Mouse (Mus musculus) erythroid progenitor cell, adult 5-6 weeks (primary cell): ENCODE results near the gene Vmn1r46. TPM values are rescaled to one million over a fixed set of nuclear protein-coding genes. Genes with fewer than 3 reads are reported as not detected.
"Not testable (repeated sequence)": the region's sequence is repeated elsewhere in the genome, so short reads cannot be mapped to it uniquely, and the experiment has no call there.

Experiments
- ATAC-seq: replicated peaks from 2 replicates; pipeline ENCODE4 v1.8.0; 2016; ENCODE audit warnings: moderate number of reproducible peaks, mild to moderate bottlenecking, moderate TSS enrichment, inconsistent platforms; ENCODE audit not compliant: poor library complexity, low FRiP score, severe bottlenecking
- total RNA-seq, 2 experiments: library from RNA; stranded (forward) in 1 of 2; stranded (reverse) in 1 of 2; fragments of 150-400 nt in 1 of 2; fragments of 186-747, 209-891 nt in 1 of 2; gene quantifications; 2 replicates each; pipeline versions ENCODE4 v1.2.3 to v1.2.4; 2015 to 2017; ENCODE audit warnings: low replicate concordance in 2 of 2

Vmn1r46 gene
- not detected in 2 replicates for total RNA-seq (2015; ENCODE audit: low replicate concordance)
- 0.13 TPM in 1 of 2 replicates, not detected in the other for total RNA-seq (2017; ENCODE audit: low replicate concordance)

GRCm38 (mm10) chr6:89969013-89969412 lies at the start of gene Vmn1r46:
TSS of gene Vmn1r46 (plus strand) at chr6:89969313.
- no peak for ATAC-seq

GRCm38 (mm10) chr6:89940498-89940897 lies 28.6 kb upstream of the Vmn1r46 start, which contains the start of gene Vmn1r45:
TSS of gene Vmn1r45 (minus strand) at chr6:89940598.
- not testable (repeated sequence) for ATAC-seq

- no peak for ATAC-seq
Measured at GRCm38 (mm10) chr6:89940926-89941325, 28.2 kb upstream of the Vmn1r46 start.

- ATAC-seq: no peak
Measured at GRCm38 (mm10) chr6:89953556-89953955, 15.6 kb upstream of the Vmn1r46 start.

GRCm38 (mm10) chr6:89966341-89966740 lies 2.8 kb upstream of the Vmn1r46 start:
- no peak for ATAC-seq

- no peak for ATAC-seq
Measured at GRCm38 (mm10) chr6:89985989-89986388, 16.9 kb downstream of the Vmn1r46 start.

- ATAC-seq: not testable (repeated sequence)
Measured at GRCm38 (mm10) chr6:90015847-90016246, 46.7 kb downstream of the Vmn1r46 start, which contains the start of gene Vmn1r47. TSS of gene Vmn1r47 (plus strand) at chr6:90016147.

Other genes with a start within 250 kb of the Vmn1r46 start
- not detected in 2 replicates for gene Vmn1r41, start 228.5 kb upstream of the Vmn1r46 start, total RNA-seq (2015; ENCODE audit: low replicate concordance)
- gene Vmn1r41, start 228.5 kb upstream of the Vmn1r46 start, total RNA-seq (2017; ENCODE audit: low replicate concordance): not detected in 2 replicates
- gene Vmn1r42, start 92.9 kb upstream of the Vmn1r46 start, total RNA-seq (2015; ENCODE audit: low replicate concordance): not detected in 2 replicates
- not detected in 2 replicates for gene Vmn1r42, start 92.9 kb upstream of the Vmn1r46 start, total RNA-seq (2017; ENCODE audit: low replicate concordance)
- not detected in 2 replicates for gene Vmn1r43, start 92.9 kb upstream of the Vmn1r46 start, total RNA-seq (2015; ENCODE audit: low replicate concordance)
- not detected in 2 replicates for gene Vmn1r43, start 92.9 kb upstream of the Vmn1r46 start, total RNA-seq (2017; ENCODE audit: low replicate concordance)
- gene Vmn1r44, start 85.7 kb upstream of the Vmn1r46 start, total RNA-seq (2015; ENCODE audit: low replicate concordance): not detected in 2 replicates
- not detected in 2 replicates for gene Vmn1r44, start 85.7 kb upstream of the Vmn1r46 start, total RNA-seq (2017; ENCODE audit: low replicate concordance)
- not detected in 2 replicates for gene Vmn1r45, start 28.7 kb upstream of the Vmn1r46 start, total RNA-seq (2015; ENCODE audit: low replicate concordance)
- not detected in 2 replicates for gene Vmn1r45, start 28.7 kb upstream of the Vmn1r46 start, total RNA-seq (2017; ENCODE audit: low replicate concordance)
- not detected in 2 replicates for gene Vmn1r47, start 46.8 kb downstream of the Vmn1r46 start, total RNA-seq (2015; ENCODE audit: low replicate concordance)
- not detected in 2 replicates for gene Vmn1r47, start 46.8 kb downstream of the Vmn1r46 start, total RNA-seq (2017; ENCODE audit: low replicate concordance)
- not detected in 2 replicates for gene Vmn1r48, start 67.5 kb downstream of the Vmn1r46 start, total RNA-seq (2015; ENCODE audit: low replicate concordance)
- gene Vmn1r48, start 67.5 kb downstream of the Vmn1r46 start, total RNA-seq (2017; ENCODE audit: low replicate concordance): not detected in 2 replicates
- not detected in 2 replicates for gene Vmn1r49, start 109.2 kb downstream of the Vmn1r46 start, total RNA-seq (2015; ENCODE audit: low replicate concordance)
- not detected in 2 replicates for gene Vmn1r49, start 109.2 kb downstream of the Vmn1r46 start, total RNA-seq (2017; ENCODE audit: low replicate concordance)
- gene Vmn1r50, start 132.1 kb downstream of the Vmn1r46 start, total RNA-seq (2015; ENCODE audit: low replicate concordance): not detected in 2 replicates
- gene Vmn1r50, start 132.1 kb downstream of the Vmn1r46 start, total RNA-seq (2017; ENCODE audit: low replicate concordance): not detected in 2 replicates
- gene Vmn1r51, start 153.3 kb downstream of the Vmn1r46 start, total RNA-seq (2015; ENCODE audit: low replicate concordance): not detected in 2 replicates
- gene Vmn1r51, start 153.3 kb downstream of the Vmn1r46 start, total RNA-seq (2017; ENCODE audit: low replicate concordance): not detected in 2 replicates
- not detected in 2 replicates for gene Vmn1r52, start 205.5 kb downstream of the Vmn1r46 start, total RNA-seq (2015; ENCODE audit: low replicate concordance)
- not detected in 2 replicates for gene Vmn1r52, start 205.5 kb downstream of the Vmn1r46 start, total RNA-seq (2017; ENCODE audit: low replicate concordance)
- gene V1ra8, start 233.5 kb downstream of the Vmn1r46 start, total RNA-seq (2015; ENCODE audit: low replicate concordance): not detected in 2 replicates
- not detected in 2 replicates for gene V1ra8, start 233.5 kb downstream of the Vmn1r46 start, total RNA-seq (2017; ENCODE audit: low replicate concordance)